Mouse (Mus musculus) limb, embryonic 15.5 days (tissue): ENCODE results near the gene Hoxc5. TPM values are rescaled to one million over a fixed set of nuclear protein-coding genes. Genes with fewer than 3 reads are reported as not detected.
A peak's percentile ranks its signal among the peaks of the same experiment; 100 is the strongest.

Experiments
- ATAC-seq: fragments of 200-750 bp; cut with Nextera tagmentation; 2 replicates; pipeline ENCODE4 v1.8.0; 2017; ENCODE audit warnings: low read depth, moderate TSS enrichment; ENCODE audit not compliant: insufficient number of reproducible peaks, low FRiP score, low TSS enrichment
- H3K27ac ChIP-seq: fragments of 300-500 bp; sonication (generic); 2 replicates; pipeline ENCODE4 v1.5.1; 2015; ENCODE audit warnings: moderate library complexity, mild to moderate bottlenecking, inconsistent platforms
- H3K27me3 ChIP-seq: fragments of 300-500 bp; sonication (generic); 2 replicates; pipeline ENCODE4 v1.6.1; 2015; ENCODE audit warnings: inconsistent platforms
- H3K36me3 ChIP-seq: fragments of 300-500 bp; sonication (generic); 2 replicates; pipeline ENCODE4 v1.6.1; 2015; ENCODE audit warnings: inconsistent platforms
- H3K4me1 ChIP-seq: fragments of 300-500 bp; sonication (generic); 2 replicates; pipeline ENCODE4 v1.6.1; 2015; ENCODE audit warnings: inconsistent platforms
- H3K4me2 ChIP-seq: fragments of 300-500 bp; sonication (generic); 2 replicates; pipeline ENCODE4 v1.6.1; 2015; ENCODE audit warnings: mild to moderate bottlenecking, inconsistent platforms
- H3K4me3 ChIP-seq: fragments of 300-500 bp; sonication (generic); 2 replicates; pipeline ENCODE4 v1.5.1; 2015; ENCODE audit warnings: mild to moderate bottlenecking, inconsistent platforms
- H3K9ac ChIP-seq: fragments of 300-500 bp; sonication (generic); 2 replicates; pipeline ENCODE4 v1.6.1; 2015; ENCODE audit warnings: inconsistent platforms
- H3K9me3 ChIP-seq: fragments of 300-500 bp; sonication (generic); 2 replicates; pipeline ENCODE4 v1.6.1; 2016; ENCODE audit warnings: inconsistent platforms
- WGBS: fragments of 180-500 bp; shearing (Covaris S2); methylation state at CpG from one replicate; pipeline ENCODE4 v1.1.7; 2015; 5-methylcytosine and 5-hydroxymethylcytosine counted together
- polyA plus RNA-seq: library from polyadenylated mRNA; unstranded; fragments of >200 nt; fragmentation: Nextera tagmentation; extraction: Ambion mirVana; gene quantifications from 2 replicates; pipeline ENCODE4 v1.2.1, GENCODE M21; 2015

Gene Hoxc5
- polyA plus RNA-seq, 1 experiment from 2014 or later: 2.3 TPM

GRCm38 (mm10) chr15:102949696-102950095, 17.5 kb upstream of the Hoxc5 start:
- Histone ChIP-seq H3K4me2 (no peak overlapping the region), H3K4me3 (no peak overlapping the region), H3K9ac (no peak overlapping the region), H3K27ac (no peak overlapping the region), H3K4me1 (peaks cover 8% of the 10 kb centered on the region), H3K36me3 (no peaks in the 10 kb centered on the region), H3K27me3 (peaks cover 93% of the 10 kb centered on the region), H3K9me3 (no peaks in the 10 kb centered on the region)
- 5% methylated on average over 20 of the region's 20 CpGs for WGBS
- ATAC-seq: no peak

GRCm38 (mm10) chr15:102950877-102951276, 16.4 kb upstream of the Hoxc5 start:
- no peaks in the 10 kb centered on the region for H3K9me3 ChIP-seq
- peaks cover 91% of the 10 kb centered on the region for H3K27me3 ChIP-seq
- WGBS: 22% methylated on average over 2 of the region's 2 CpGs
- no peak overlapping the region for H3K27ac ChIP-seq
- no peak for ATAC-seq
- no peak overlapping the region for H3K4me2 ChIP-seq
- H3K4me3 ChIP-seq: no peak overlapping the region; the same call in 1 of the 2 replicates
- peaks cover 15% of the 10 kb centered on the region for H3K4me1 ChIP-seq
- no peak overlapping the region for H3K9ac ChIP-seq
- H3K36me3 ChIP-seq: no peaks in the 10 kb centered on the region

GRCm38 (mm10) chr15:102953561-102953960, 13.7 kb upstream of the Hoxc5 start:
- Histone ChIP-seq H3K36me3 (no peaks in the 10 kb centered on the region), H3K27ac (no peak overlapping the region), H3K27me3 (peaks cover 89% of the 10 kb centered on the region), H3K9me3 (no peaks in the 10 kb centered on the region), H3K4me2 (peak overlapping the region; percentile 43; the same call in 1 of the 2 replicates), H3K4me1 (peaks cover 19% of the 10 kb centered on the region), H3K9ac (no peak overlapping the region), H3K4me3 (peak overlapping the region; percentile 45; the same call in 1 of the 2 replicates)
- WGBS: 11% methylated on average over 6 of the region's 6 CpGs
- no peak for ATAC-seq

GRCm38 (mm10) chr15:102954192-102955006, 12.8 kb upstream of the Hoxc5 start, which contains the start of gene Hoxc11:
Gene Hoxc11, plus strand, starts transcription at chr15:102954427.
- Histone ChIP-seq H3K9ac (peak within 1 kb of the TSS; percentile 33), H3K27ac (peak within 1 kb of the TSS; percentile 57), H3K4me1 (peaks cover 19% of the 10 kb centered on the region), H3K4me2 (peak within 1 kb of the TSS; percentile 43), H3K36me3 (no peaks in the 10 kb centered on the region), H3K9me3 (no peaks in the 10 kb centered on the region), H3K27me3 (peaks cover 81% of the 10 kb centered on the region), H3K4me3 (peak within 1 kb of the TSS; percentile 45)
- no peak for ATAC-seq
- WGBS: under 1% methylated on average over 56 of the region's 57 CpGs

GRCm38 (mm10) chr15:102955007-102955382, 12.2 kb upstream of the Hoxc5 start:
- 2% methylated on average over 28 of the region's 28 CpGs for WGBS
- no peak for ATAC-seq
- Histone ChIP-seq H3K9ac (peak overlapping the region; percentile 33), H3K27ac (peak overlapping the region; percentile 57), H3K27me3 (peaks cover 84% of the 10 kb centered on the region), H3K4me3 (peak overlapping the region; percentile 45), H3K4me2 (peak overlapping the region; percentile 43), H3K9me3 (no peaks in the 10 kb centered on the region), H3K4me1 (peaks cover 25% of the 10 kb centered on the region), H3K36me3 (no peaks in the 10 kb centered on the region)

- ATAC-seq: no peak
- WGBS: 2% methylated on average over 40 of the region's 40 CpGs
- Histone ChIP-seq H3K4me2 (peak overlapping the region; percentile 43), H3K27ac (peak overlapping the region; percentile 22), H3K4me3 (peak overlapping the region; percentile 45), H3K4me1 (peaks cover 28% of the 10 kb centered on the region), H3K36me3 (no peaks in the 10 kb centered on the region), H3K9ac (0 out of 2 replicates have a peak overlapping the region, but pooled peaks have one; percentile 11), H3K27me3 (peaks cover 85% of the 10 kb centered on the region), H3K9me3 (no peaks in the 10 kb centered on the region)
Measured at GRCm38 (mm10) chr15:102955833-102956640, 11.2 kb upstream of the Hoxc5 start.

- Histone ChIP-seq H3K4me1 (peaks cover 28% of the 10 kb centered on the region), H3K27me3 (peaks cover 83% of the 10 kb centered on the region), H3K27ac (no peak overlapping the region), H3K4me2 (peak overlapping the region; percentile 43), H3K9me3 (no peaks in the 10 kb centered on the region), H3K4me3 (peak overlapping the region; percentile 45), H3K36me3 (no peaks in the 10 kb centered on the region), H3K9ac (no peak overlapping the region)
- WGBS: 5% methylated on average over 12 of the region's 12 CpGs
- no peak for ATAC-seq
Measured at GRCm38 (mm10) chr15:102956906-102957305, 10.3 kb upstream of the Hoxc5 start.

GRCm38 (mm10) chr15:102959663-102960191, 7.5 kb upstream of the Hoxc5 start:
- peaks cover 25% of the 10 kb centered on the region for H3K4me1 ChIP-seq
- H3K4me3 ChIP-seq: peak overlapping the region; percentile 9
- H3K9me3 ChIP-seq: no peaks in the 10 kb centered on the region
- 1% methylated on average over 13 of the region's 13 CpGs for WGBS
- peaks cover 79% of the 10 kb centered on the region for H3K27me3 ChIP-seq
- H3K36me3 ChIP-seq: no peaks in the 10 kb centered on the region
- peak overlapping the region; percentile 67 for H3K27ac ChIP-seq
- H3K9ac ChIP-seq: no peak overlapping the region
- H3K4me2 ChIP-seq: peak overlapping the region; percentile 30
- ATAC-seq: no peak

GRCm38 (mm10) chr15:102961728-102962127, 5.5 kb upstream of the Hoxc5 start:
- Histone ChIP-seq H3K4me1 (peaks cover 25% of the 10 kb centered on the region), H3K9ac (no peak overlapping the region), H3K4me3 (no peak overlapping the region), H3K4me2 (no peak overlapping the region), H3K27me3 (peaks cover 82% of the 10 kb centered on the region), H3K9me3 (no peaks in the 10 kb centered on the region), H3K27ac (no peak overlapping the region), H3K36me3 (no peaks in the 10 kb centered on the region)
- 7% methylated on average over 6 of the region's 6 CpGs for WGBS
- ATAC-seq: no peak

- Histone ChIP-seq H3K27ac (no peak overlapping the region; the same call in 1 of the 2 replicates), H3K27me3 (peaks cover 82% of the 10 kb centered on the region), H3K36me3 (no peaks in the 10 kb centered on the region), H3K9me3 (no peaks in the 10 kb centered on the region), H3K4me1 (peaks cover 28% of the 10 kb centered on the region), H3K9ac (no peak overlapping the region), H3K4me3 (0 out of 2 replicates have a peak overlapping the region, but pooled peaks have one; percentile 0), H3K4me2 (no peak overlapping the region)
- WGBS: 4% methylated on average over 13 of the region's 13 CpGs
- no peak for ATAC-seq
Measured at GRCm38 (mm10) chr15:102962492-102962891, 4.8 kb upstream of the Hoxc5 start.

- no peak overlapping the region for H3K27ac ChIP-seq
- H3K4me1 ChIP-seq: peaks cover 28% of the 10 kb centered on the region
- H3K9me3 ChIP-seq: no peaks in the 10 kb centered on the region
- H3K36me3 ChIP-seq: no peaks in the 10 kb centered on the region
- H3K9ac ChIP-seq: no peak overlapping the region
- peaks cover 81% of the 10 kb centered on the region for H3K27me3 ChIP-seq
- H3K4me3 ChIP-seq: no peak overlapping the region
- H3K4me2 ChIP-seq: peak overlapping the region; percentile 34
- WGBS: 14% methylated on average over 8 of the region's 8 CpGs
- ATAC-seq: no peak
Measured at GRCm38 (mm10) chr15:102963259-102963658, 4.0 kb upstream of the Hoxc5 start.
